Comparison of ENCODE assay signal across 11 mouse cellular contexts in genomic region chr3:32826701-32827100, GRCm38 (mm10). TPM values are rescaled to one million over a fixed set of nuclear protein-coding genes. Genes with fewer than 3 reads are reported as not detected.
DNase-seq lines count a peak whose midpoint lies in the region; ATAC-seq and TF ChIP-seq lines count a peak whose summit lies in the region.
"Had no signal": no experiment of that assay in that cellular context is flagged by ENCODE, and none has a peak within 500 bp of the region (broad histone marks: within the 10 kb centered on the region; RNA-seq: fewer than 3 reads in every experiment).

No protein-coding gene starts in this region.

- WGBS in lung, embryonic 14.5 days = 71% methylated on average over 6 of the region's 6 CpGs
- WGBS in hindbrain, postnatal 0 days = 42% methylated on average over 6 of the region's 6 CpGs

- H3K27ac ChIP-seq in lung, embryonic 14.5 days (ENCODE audit: low read depth) = no peak overlapping the region
- no peak overlapping the region for H3K27ac ChIP-seq in hindbrain, postnatal 0 days
- H3K27ac ChIP-seq: lung, embryonic 15.5 days had no signal

- no peak overlapping the region for H3K4me3 ChIP-seq in lung, embryonic 14.5 days (ENCODE audit: low read depth, low read length)
- H3K4me3 ChIP-seq in hindbrain, postnatal 0 days (ENCODE audit: low read length) = no peak overlapping the region
- H3K4me3 ChIP-seq: heart, embryonic 12.5 days; lung, embryonic 15.5 days had no signal

- no peak for ATAC-seq in lung, embryonic 14.5 days (ENCODE audit: insufficient read depth)
- peak; percentile 80 for ATAC-seq in hindbrain, postnatal 0 days

- H3K27me3 ChIP-seq in lung, embryonic 14.5 days (ENCODE audit: insufficient read depth, low read length) = no peaks in the 10 kb centered on the region
- no peaks in the 10 kb centered on the region for H3K27me3 ChIP-seq in hindbrain, postnatal 0 days (ENCODE audit: insufficient read depth, low read length)
- H3K27me3 ChIP-seq: heart, embryonic 12.5 days; lung, embryonic 15.5 days had no signal

- H3K9ac ChIP-seq in lung, embryonic 14.5 days = no peak overlapping the region
- no peak overlapping the region for H3K9ac ChIP-seq in hindbrain, postnatal 0 days (replicated peaks; ENCODE audit: low read length)
- H3K9ac ChIP-seq: heart, embryonic 12.5 days; lung, embryonic 15.5 days had no signal

- TF ChIP-seq CTCF in lung, embryonic 14.5 days (IDR thresholded peaks at IDR 0.05; ENCODE audit: low read depth) = no peak
- no peak for TF ChIP-seq CTCF in hindbrain, postnatal 0 days (IDR thresholded peaks at IDR 0.05; ENCODE audit: low read depth)

- H3K4me2 ChIP-seq in lung, embryonic 14.5 days = no peak overlapping the region
- H3K4me2 ChIP-seq in hindbrain, postnatal 0 days (ENCODE audit: low read depth, low read length) = no peak overlapping the region
- H3K4me2 ChIP-seq: heart, embryonic 12.5 days; lung, embryonic 15.5 days had no signal

- H3K36me3 ChIP-seq in lung, embryonic 14.5 days (ENCODE audit: insufficient read depth) = no peaks in the 10 kb centered on the region
- no peaks in the 10 kb centered on the region for H3K36me3 ChIP-seq in hindbrain, postnatal 0 days (ENCODE audit: insufficient read depth, low read length)
- H3K36me3 ChIP-seq: lung, embryonic 15.5 days had no signal

- no peaks in the 10 kb centered on the region for H3K9me3 ChIP-seq in lung, embryonic 14.5 days (ENCODE audit: low read depth, low read length)
- no peaks in the 10 kb centered on the region for H3K9me3 ChIP-seq in hindbrain, postnatal 0 days (ENCODE audit: low read length)
- H3K9me3 ChIP-seq: heart, embryonic 12.5 days; lung, embryonic 15.5 days had no signal

- DNase-seq in lung, embryonic 14.5 days = peak; percentile 6
- no peak for DNase-seq in lung, adult 18-20 months
- peak; percentile 58 to 59 for DNase-seq in cerebellum, postnatal 14 days
- DNase-seq in hindbrain, postnatal 0 days (ENCODE audit: low spot score) = peak; percentile 75
- peak; percentile 75 for DNase-seq in right cerebral cortex, adult 18-20 months
- DNase-seq in embryo, embryonic 11 days = no peak
- DNase-seq in embryo, embryonic 9.5 days (ENCODE audit: extremely low spot score) = no peak
- DNase-seq: kidney, postnatal 10 days had no signal

- no peaks in the 10 kb centered on the region for H3K4me1 ChIP-seq in lung, embryonic 14.5 days (ENCODE audit: insufficient read depth)
- H3K4me1 ChIP-seq in hindbrain, postnatal 0 days (ENCODE audit: insufficient read depth, low read length) = 0 out of 2 replicates have a peak, but pooled peaks cover 5% of the 10 kb centered on the region

RNA-seq across cellular contexts. Expression of gene Usp13, which starts 9.4 kb away (rescaled TPM):
- 5.6 and 6.3 TPM in 2 replicates for polyA plus RNA-seq in lung, embryonic 14.5 days (2014; fragmentation: Nextera tagmentation; extraction: Ambion mirVana)
- 8.5 and 10.5 TPM in 2 replicates for total RNA-seq in hindbrain, postnatal 0 days (2014; rRNA removed)
- 13.1 and 14.2 TPM in 2 replicates for polyA plus RNA-seq in hindbrain, postnatal 0 days (2015; fragmentation: Nextera tagmentation; extraction: Ambion mirVana)
- total RNA-seq: MEL had no signal

Comparison
In these comparisons a context has a peak if more than half of its experiments do, and no peak if none do; other contexts are left out.
1. DNase-seq: peak in lung, embryonic 14.5 days (single experiment), cerebellum, postnatal 14 days (2 of 2), hindbrain, postnatal 0 days (single experiment) and right cerebral cortex, adult 18-20 months (single experiment); none in lung, adult 18-20 months (0 of 2), embryo, embryonic 11 days (single experiment) and embryo, embryonic 9.5 days (single experiment).